Comparison of ENCODE assay signal across 22 mouse cellular contexts in the genomic region with DNA sequence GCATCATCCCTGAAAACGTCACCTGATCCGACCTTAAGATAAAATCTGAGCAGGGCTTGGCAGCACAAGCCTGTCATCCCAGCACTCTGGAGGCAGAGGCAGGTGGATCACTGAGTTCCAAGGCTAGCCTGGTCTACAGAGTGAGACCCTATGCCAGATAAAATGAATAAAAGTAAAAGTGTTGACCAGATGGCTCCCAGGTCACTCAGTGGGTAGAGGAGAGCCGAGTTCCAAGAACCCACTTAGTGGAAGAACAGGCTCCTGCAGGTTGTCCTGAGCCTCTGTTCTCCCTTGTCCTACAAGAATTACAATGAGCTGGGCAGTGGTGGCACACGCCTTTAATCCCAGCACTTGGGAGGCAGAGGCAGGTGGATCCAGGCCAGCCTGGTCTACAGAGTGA.
"Had no signal": no experiment of that assay in that cellular context is flagged by ENCODE, and none has a peak within 500 bp of the region (broad histone marks: within the 10 kb centered on the region; RNA-seq: fewer than 3 reads in every experiment).

No protein-coding gene starts in this region.

- H3K27ac ChIP-seq: heart, embryonic 13.5 days; heart, embryonic 15.5 days; hindbrain, embryonic 13.5 days; hindbrain, embryonic 15.5 days; hindbrain, postnatal 0 days; limb, embryonic 13.5 days; limb, embryonic 15.5 days; liver, embryonic 12.5 days; liver, embryonic 14.5 days had no signal

- H3K9ac ChIP-seq: heart, embryonic 13.5 days; heart, embryonic 15.5 days; hindbrain, embryonic 13.5 days; hindbrain, embryonic 15.5 days; limb, embryonic 13.5 days; limb, embryonic 15.5 days; liver, embryonic 12.5 days; liver, embryonic 14.5 days had no signal

- H3K4me3 ChIP-seq: heart, embryonic 13.5 days; heart, embryonic 15.5 days; hindbrain, embryonic 13.5 days; hindbrain, embryonic 15.5 days; limb, embryonic 13.5 days; limb, embryonic 15.5 days; liver, embryonic 12.5 days had no signal

- H3K36me3 ChIP-seq: hindbrain, embryonic 15.5 days had no signal

- DNase-seq: gastrocnemius, postnatal 14 days; gastrocnemius, postnatal 36 days; heart, adult 18-20 months; heart, postnatal 14 days; heart, postnatal 36 days; kidney, adult 11 months; kidney, adult 8-10 months; kidney, postnatal 10 days; kidney, postnatal 36 days; layer of hippocampus, adult 9-11 months; layer of hippocampus, postnatal 36 days; left cerebral cortex, postnatal 4 days; lung, adult 18-20 months had no signal
